Mouse (Mus musculus) CH12.LX (cell line): ENCODE measurements around the gene Siae.

Experiments used
- CTCF ChIP-seq, 2 experiments: IDR thresholded peaks in 1 of 2; conservative IDR thresholded peaks in 1 of 2; 2 replicates each; pipeline ENCODE4 v1.5.1; 2011 to 2012; ENCODE audit warnings: low read depth in 2 of 2, low read length in 2 of 2, improper control_type of control experiment in 1 of 2, inconsistent platforms in 1 of 2, mild to moderate bottlenecking in 1 of 2, moderate library complexity in 1 of 2
- E2F4 ChIP-seq: IDR thresholded peaks from 2 replicates; pipeline ENCODE4 v1.6.1; 2011; ENCODE audit warnings: low read depth, low read length, improper control_type of control experiment; ENCODE audit not compliant: insufficient replicate concordance
- EP300 ChIP-seq: IDR thresholded peaks from 2 replicates; pipeline ENCODE4 v1.6.1; 2011; ENCODE audit warnings: low read length, improper control_type of control experiment
- ETS1 ChIP-seq: conservative IDR thresholded peaks from 2 replicates; pipeline ENCODE4 v1.6.1; 2012; ENCODE audit warnings: low read depth, mild to moderate bottlenecking, inconsistent platforms, low read length, improper control_type of control experiment, moderate library complexity
- JUND ChIP-seq: conservative IDR thresholded peaks from 2 replicates; pipeline ENCODE4 v1.6.1; 2011; ENCODE audit warnings: low read depth, low read length, improper control_type of control experiment
- MAX ChIP-seq: IDR thresholded peaks from 2 replicates; pipeline ENCODE4 v1.6.1; 2011; ENCODE audit warnings: low read length, improper control_type of control experiment
- POLR2A ChIP-seq: IDR thresholded peaks from 2 replicates; pipeline ENCODE4 v1.6.1; 2011; ENCODE audit warnings: low read depth, mild to moderate bottlenecking, improper control_type of control experiment, low read length
- POLR2AphosphoS2 ChIP-seq: IDR thresholded peaks from 2 replicates; pipeline ENCODE4 v1.6.1; 2011; ENCODE audit warnings: low read depth, low read length, improper control_type of control experiment
- RAD21 ChIP-seq: IDR thresholded peaks from 2 replicates; pipeline ENCODE4 v1.6.1; 2011; ENCODE audit warnings: low read depth, mild to moderate bottlenecking, low read length, improper control_type of control experiment, moderate library complexity
- USF1 ChIP-seq: IDR thresholded peaks from 2 replicates; pipeline ENCODE4 v1.6.1; 2014; ENCODE audit warnings: low read depth, mild to moderate bottlenecking, inconsistent platforms, low read length, improper control_type of control experiment
- ZNF384 ChIP-seq: IDR thresholded peaks from 2 replicates; pipeline ENCODE4 v1.6.1; 2012; ENCODE audit warnings: low read depth, low read length, improper control_type of control experiment, inconsistent platforms

DNA sequence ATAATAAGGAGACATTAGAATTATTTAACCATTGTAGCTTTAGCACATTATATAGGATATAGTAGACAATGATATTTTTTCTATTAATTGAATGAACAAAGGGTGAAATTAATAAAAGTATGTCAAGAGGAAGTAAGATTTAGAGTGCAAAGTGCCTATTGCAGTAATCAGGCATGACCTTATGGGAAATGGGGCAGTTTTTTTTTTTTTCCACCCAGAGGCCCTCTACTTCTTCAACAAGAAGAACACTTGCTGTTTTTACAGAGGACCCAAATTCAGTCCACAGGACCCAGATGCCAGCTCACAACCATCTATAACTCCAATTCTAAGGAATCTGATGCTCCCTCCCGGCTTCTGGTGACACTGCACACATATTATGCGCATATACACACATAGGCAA lies 5.1 kb downstream of the Siae start:
- TF ChIP-seq CTCF (conservative IDR thresholded peaks at IDR 0.05 in 1 of 2, IDR thresholded peaks at IDR 0.05 in 1 of 2; ENCODE audit: low read depth in 2 of 2, low read length in 2 of 2) (no peak), MAX (no peak), RAD21 (no peak), ETS1 (no peak), ZNF384 (0 out of 2 replicates have a peak, but pooled peaks have one; percentile 28), EP300 (no peak), POLR2A (no peak), JUND (no peak), USF1 (no peak), POLR2AphosphoS2 (no peak), E2F4 (no peak)
